Mouse (Mus musculus) liver, embryonic 14.5 days (tissue): ENCODE data around the gene Ptprj.
"Not testable (repeated sequence)": the region's sequence is repeated elsewhere in the genome, so short reads cannot be mapped to it uniquely, and the experiment has no call there.

Source experiments
- CTCF ChIP-seq: IDR thresholded peaks from 2 replicates; pipeline ENCODE4 v1.5.1; 2016; ENCODE audit warnings: antibody characterized with exemption, low read depth, control low read depth
- EP300 ChIP-seq: IDR thresholded peaks from 2 replicates; pipeline ENCODE4 v1.6.1; 2016; ENCODE audit warnings: antibody characterized with exemption, low read depth

DNA sequence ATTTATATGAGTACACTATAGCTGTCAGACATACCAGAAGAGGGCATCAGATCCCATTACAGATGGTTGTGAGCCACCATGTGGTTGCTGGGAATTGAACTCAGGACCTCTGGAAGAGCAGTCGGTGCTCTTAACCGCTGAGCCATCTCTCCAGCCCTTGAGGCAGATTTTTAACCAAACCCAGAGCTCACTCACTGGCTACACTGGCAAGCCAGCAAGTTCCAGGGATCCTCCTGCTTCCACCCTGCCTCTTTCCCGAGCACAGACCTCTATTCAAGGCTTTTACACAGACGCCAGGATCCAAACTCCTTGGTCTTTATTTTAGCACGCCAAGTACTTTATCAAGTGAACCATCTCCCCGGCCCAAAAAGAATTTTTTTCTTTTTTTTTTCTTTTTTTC is 9.0 kb downstream of the Ptprj start:
- not testable (repeated sequence) for TF ChIP-seq CTCF, EP300
